Mouse (Mus musculus): ENCODE data around the gene Crybg3. TPM values are rescaled to one million over a fixed set of nuclear protein-coding genes. Genes with fewer than 3 reads are reported as not detected.

Gene Crybg3
- total and polyA plus RNA-seq, 3 experiments = 2.7 to 5.0 (median 2.8) TPM

DNA sequence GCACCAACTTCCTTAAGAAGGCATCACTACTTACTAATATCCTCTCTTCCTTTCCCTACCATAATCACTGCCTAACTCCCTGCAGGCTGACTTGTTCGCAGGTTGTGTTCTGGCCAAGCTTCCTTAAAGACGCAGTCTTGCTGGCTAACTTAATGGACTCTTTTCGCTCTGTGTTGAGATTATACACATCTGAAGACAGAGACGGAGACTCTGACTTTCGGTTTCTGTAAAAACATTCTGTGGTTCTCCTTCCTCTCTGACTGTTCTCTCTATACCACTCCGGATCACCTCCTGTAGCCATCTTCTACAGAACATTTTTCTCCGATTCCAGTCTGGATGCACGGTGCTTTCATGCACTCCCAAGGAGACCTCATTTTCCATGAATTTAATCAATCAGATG is 30.0 kb downstream of the Crybg3 start (continued):
- TF ChIP-seq TCF12 (IDR thresholded peaks at IDR 0.05; ENCODE audit: low read depth, low read length) (0 out of 2 replicates have a peak, but pooled peaks have one; percentile 40), MAX (IDR thresholded peaks at IDR 0.05; ENCODE audit: low read length) (no peak), ZC3H11A (IDR thresholded peaks at IDR 0.05; ENCODE audit: low read depth, low read length) (no peak), NELFE (IDR thresholded peaks at IDR 0.05; ENCODE audit: low read depth, low read length) (0 out of 2 replicates have a peak, but pooled peaks have one; percentile 29), SMC3 (IDR thresholded peaks at IDR 0.05; ENCODE audit: low read depth, low read length) (no peak), PAX5 (IDR thresholded peaks at IDR 0.05; ENCODE audit: low read length) (no peak), JUND (conservative IDR thresholded peaks at IDR 0.05; ENCODE audit: low read depth, low read length) (no peak), POLR2AphosphoS2 (IDR thresholded peaks at IDR 0.05; ENCODE audit: low read depth, low read length) (no peak), RAD21 (IDR thresholded peaks at IDR 0.05; ENCODE audit: low read depth, low read length) (no peak; the same call in 1 of the 2 replicates), EP300 (IDR thresholded peaks at IDR 0.05; ENCODE audit: low read length) (peak; percentile 54), MXI1 (IDR thresholded peaks at IDR 0.05; ENCODE audit: low read depth, low read length) (no peak), ZNF384 (IDR thresholded peaks at IDR 0.05; ENCODE audit: low read depth, low read length) (no peak), BHLHE40 (IDR thresholded peaks at IDR 0.05; ENCODE audit: low read depth, low read length) (no peak), POLR2A (IDR thresholded peaks at IDR 0.05; ENCODE audit: low read depth, low read length) (peak; percentile 30; the same call in 1 of the 2 replicates), TBP (conservative IDR thresholded peaks at IDR 0.05; ENCODE audit: low read depth, low read length) (peak; percentile 50; the same call in 1 of the 2 replicates), JUN (IDR thresholded peaks at IDR 0.05; ENCODE audit: insufficient read depth, low read depth, low read length) (no peak), USF1 (IDR thresholded peaks at IDR 0.05; ENCODE audit: low read depth, low read length) (no peak), USF2 (conservative IDR thresholded peaks at IDR 0.05; ENCODE audit: low read depth, low read length) (no peak), IRF4 (IDR thresholded peaks at IDR 0.05; ENCODE audit: low read depth, low read length) (peak; percentile 88)

DNA sequence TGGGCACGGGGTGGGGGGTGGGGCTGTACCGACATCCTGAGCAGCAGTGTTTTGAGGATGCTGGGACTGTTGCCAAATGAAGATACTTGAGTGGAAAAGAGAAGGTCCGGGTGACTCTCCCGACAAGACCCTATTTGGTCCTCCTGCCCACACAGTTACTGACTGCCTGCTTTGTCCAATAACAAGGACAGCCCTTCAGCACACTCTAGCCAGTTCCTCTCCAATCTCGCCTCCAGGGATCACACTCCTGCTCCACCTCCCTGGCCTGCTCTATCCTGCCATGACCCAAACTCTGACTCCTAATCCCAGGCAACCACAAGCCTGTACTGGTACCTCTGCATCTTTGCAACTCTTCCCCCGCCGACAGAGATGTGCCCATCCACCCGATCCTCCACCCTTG is 30.9 kb downstream of the Crybg3 start:
- Histone ChIP-seq H3K27me3 (replicated peaks) (no peaks in the 10 kb centered on the region), H3K9ac (ENCODE audit: insufficient read depth, low read depth) (peak overlapping the region; percentile 94), H3K4me2 (ENCODE audit: insufficient read depth, low read depth, poor library complexity, severe bottlenecking) (peak overlapping the region; percentile 100), H3K4me1 (ENCODE audit: control insufficient read depth in 1 of 2, insufficient read depth in 2 of 2) (peaks cover 13 to 55% of the 10 kb centered on the region in 2 experiments), H3K9me3 (replicated peaks; ENCODE audit: low read length) (no peaks in the 10 kb centered on the region), H3K79me2 (replicated peaks; ENCODE audit: control insufficient read depth, extremely low read depth, insufficient read depth, poor library complexity, severe bottlenecking) (no peaks in the 10 kb centered on the region), H3K27ac (ENCODE audit: insufficient read depth, low read depth) (no peak overlapping the region), H3K4me3 (replicated peaks in 1 of 3; ENCODE audit: low read depth in 2 of 3, low read length in 2 of 3, poor library complexity in 1 of 3) (no peak overlapping the region), H3K36me3 (replicated peaks in 1 of 2; ENCODE audit: control insufficient read depth in 1 of 2, insufficient read depth in 1 of 2, low read length in 1 of 2) (no peaks in the 10 kb centered on the region)
- no peak for DNase-seq (ENCODE audit: extremely low read depth)
- in situ Hi-C loops (cut with MboI; ENCODE audit: low pct_ligation_motif_present, low pct_unique_long_range_greater_than_20kb, low sequenced_read_pairs) = no loop called here
- TF ChIP-seq ZNF384 (IDR thresholded peaks at IDR 0.05; ENCODE audit: low read depth, low read length) (no peak), NELFE (IDR thresholded peaks at IDR 0.05; ENCODE audit: low read depth, low read length) (0 out of 2 replicates have a peak, but pooled peaks have one; percentile 18), MXI1 (IDR thresholded peaks at IDR 0.05; ENCODE audit: low read depth, low read length) (peak; percentile 51; the same call in 1 of the 2 replicates), MAX (IDR thresholded peaks at IDR 0.05; ENCODE audit: low read length) (no peak), ZC3H11A (IDR thresholded peaks at IDR 0.05; ENCODE audit: low read depth, low read length) (no peak), MYC (IDR thresholded peaks at IDR 0.05; ENCODE audit: low read depth, low read length) (no peak), MEF2A (IDR thresholded peaks at IDR 0.05; ENCODE audit: borderline replicate concordance, low read depth, low read length) (no peak), HCFC1 (IDR thresholded peaks at IDR 0.05; ENCODE audit: low read depth, low read length) (no peak), IRF4 (IDR thresholded peaks at IDR 0.05; ENCODE audit: low read depth, low read length) (no peak), JUN (IDR thresholded peaks at IDR 0.05; ENCODE audit: insufficient read depth, low read depth, low read length) (no peak), SIN3A (IDR thresholded peaks at IDR 0.05; ENCODE audit: low read length) (0 out of 2 replicates have a peak, but pooled peaks have one; percentile 58), CTCF (conservative IDR thresholded peaks at IDR 0.05 in 1 of 2, IDR thresholded peaks at IDR 0.05 in 1 of 2; ENCODE audit: low read depth in 2 of 2, low read length in 2 of 2) (no peak), E2F4 (IDR thresholded peaks at IDR 0.05; ENCODE audit: insufficient replicate concordance, low read depth, low read length) (no peak), CHD2 (IDR thresholded peaks at IDR 0.05; ENCODE audit: low read length) (0 out of 2 replicates have a peak, but pooled peaks have one; percentile 9), BHLHE40 (IDR thresholded peaks at IDR 0.05; ENCODE audit: low read depth, low read length) (no peak), MAFK (IDR thresholded peaks at IDR 0.05; ENCODE audit: insufficient replicate concordance, low read length) (no peak), USF2 (conservative IDR thresholded peaks at IDR 0.05; ENCODE audit: low read depth, low read length) (no peak), ELF1 (IDR thresholded peaks at IDR 0.05; ENCODE audit: low read depth, low read length) (no peak)
- dilution Hi-C loops (cut with MboI; ENCODE audit: extremely low pct_ligation_motif_present, extremely low pct_unique_long_range_greater_than_20kb, low sequenced_read_pairs) = no loop called here
